Mouse (Mus musculus): ENCODE measurements around the gene Sez6l2. TPM values are rescaled to one million over a fixed set of nuclear protein-coding genes. Genes with fewer than 3 reads are reported as not detected.

The Sez6l2 gene
- polyA plus RNA-seq, 1 experiment from 2014 or later: 0.78 TPM

DNA sequence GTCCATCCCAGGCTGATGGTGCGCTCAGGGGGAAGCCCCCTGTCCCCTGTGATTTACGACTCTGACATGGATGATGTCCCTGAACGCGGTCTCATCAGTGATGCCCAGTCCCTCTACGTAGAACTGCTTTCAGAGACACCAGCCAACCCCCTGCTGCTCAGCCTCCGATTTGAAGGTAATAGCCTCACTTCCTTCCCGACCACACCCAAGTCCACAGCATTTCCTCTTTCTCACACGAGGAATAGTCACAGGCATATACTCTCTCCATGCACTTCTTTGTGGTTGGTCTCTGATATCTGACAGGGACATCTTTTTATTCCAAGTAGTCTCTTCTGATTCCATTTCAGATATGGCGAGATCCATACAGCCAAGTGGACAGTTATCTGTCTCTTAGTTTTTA is 9.4 kb downstream of the Sez6l2 start:
- DNase-seq (ENCODE audit: low spot score): no peak

DNA sequence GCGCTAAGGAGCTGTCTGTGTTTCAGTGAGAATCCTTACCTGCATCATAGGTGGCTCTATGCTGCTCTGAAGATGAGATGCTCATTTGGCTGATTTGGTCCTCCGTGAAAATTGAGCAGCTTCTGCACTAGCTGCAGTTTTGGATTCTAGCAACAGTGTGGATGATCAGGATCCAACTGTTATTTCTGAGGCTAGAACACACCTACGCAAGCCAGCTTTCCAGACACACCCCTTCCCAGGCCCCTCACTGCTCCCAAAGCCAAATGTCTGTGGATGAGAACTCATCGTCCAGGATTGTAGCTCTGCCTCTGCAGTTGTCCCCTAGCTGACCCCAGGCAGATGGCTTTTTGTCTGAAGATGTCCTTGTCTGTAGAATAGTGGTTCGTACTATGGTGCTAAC is 10.7 kb downstream of the Sez6l2 start:
- no peak for DNase-seq (ENCODE audit: low spot score)

DNA sequence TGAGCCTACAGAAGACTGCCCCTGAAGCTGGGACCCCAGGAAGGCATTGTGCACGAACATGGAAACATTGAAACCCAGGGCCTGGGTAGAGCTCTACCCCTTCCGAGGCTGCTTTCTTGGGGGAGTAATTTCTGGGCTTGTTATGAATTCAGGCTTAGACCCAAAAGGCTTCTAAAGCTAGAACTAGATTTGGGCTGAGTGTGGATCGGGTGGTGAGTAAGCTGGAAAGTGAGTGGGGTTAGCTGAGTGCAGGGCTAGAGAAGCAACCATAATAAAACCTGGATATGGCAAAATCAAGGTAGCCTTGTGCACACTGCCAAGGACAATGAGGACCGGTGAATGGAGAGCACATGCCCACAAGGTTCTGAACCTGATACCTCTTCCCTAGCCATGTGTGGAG is 11.6 kb downstream of the Sez6l2 start:
- no peak for DNase-seq (ENCODE audit: low spot score)

DNA sequence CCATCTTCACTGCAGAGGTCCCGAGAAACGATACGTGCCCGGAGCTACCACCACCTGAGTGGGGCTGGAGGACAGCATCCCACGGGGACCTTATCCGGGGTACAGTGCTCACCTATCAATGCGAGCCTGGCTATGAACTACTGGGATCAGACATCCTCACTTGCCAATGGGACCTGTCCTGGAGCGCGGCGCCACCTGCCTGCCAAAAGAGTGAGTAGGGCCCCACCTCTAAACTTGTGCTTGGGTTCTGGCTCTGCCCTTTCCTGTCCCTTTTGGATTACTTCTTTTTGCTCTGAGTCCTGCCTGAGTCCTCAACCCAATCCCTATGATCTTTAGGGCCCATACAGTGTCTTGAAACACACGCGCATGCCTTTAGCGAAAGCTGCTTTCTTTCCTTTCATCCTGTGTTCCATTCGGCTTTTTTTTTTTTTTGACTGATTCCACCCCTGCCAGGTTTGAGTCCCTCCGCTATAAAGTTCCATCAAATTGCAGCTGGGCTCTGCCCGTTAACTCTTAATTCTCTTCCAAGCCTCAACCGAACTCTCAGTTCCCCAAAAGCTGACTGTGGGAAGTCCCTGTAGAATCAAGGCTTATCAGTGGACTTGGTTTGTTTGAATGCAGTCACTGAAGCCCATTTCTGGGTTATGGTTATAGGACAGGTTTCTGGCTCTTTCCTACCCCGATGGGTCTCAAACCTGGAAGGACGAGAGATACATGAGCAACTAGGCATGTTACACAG is 13.4 kb downstream of the Sez6l2 start:
- DNase-seq (ENCODE audit: low spot score): peak; percentile 19

DNA sequence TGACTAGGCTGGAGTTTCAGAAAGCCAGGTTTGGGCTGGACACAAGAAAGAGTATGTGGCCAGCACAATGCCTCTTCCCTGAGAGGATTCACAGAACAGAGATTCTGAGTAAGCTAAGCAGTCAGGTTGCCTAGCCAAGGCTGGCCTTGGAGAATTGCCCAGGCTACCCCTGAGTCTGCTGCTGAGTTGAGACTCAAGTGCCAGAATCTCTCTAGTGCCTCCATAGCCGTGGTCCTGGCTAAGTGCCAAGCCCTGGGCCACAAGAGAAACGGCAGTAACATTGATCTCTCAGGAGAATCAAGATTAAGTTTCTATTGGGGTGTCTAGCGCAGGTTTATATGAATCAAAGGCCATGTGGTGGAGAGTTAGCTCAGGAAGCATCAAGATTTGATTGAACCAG is 15.2 kb downstream of the Sez6l2 start:
- DNase-seq (ENCODE audit: low spot score): no peak

DNA sequence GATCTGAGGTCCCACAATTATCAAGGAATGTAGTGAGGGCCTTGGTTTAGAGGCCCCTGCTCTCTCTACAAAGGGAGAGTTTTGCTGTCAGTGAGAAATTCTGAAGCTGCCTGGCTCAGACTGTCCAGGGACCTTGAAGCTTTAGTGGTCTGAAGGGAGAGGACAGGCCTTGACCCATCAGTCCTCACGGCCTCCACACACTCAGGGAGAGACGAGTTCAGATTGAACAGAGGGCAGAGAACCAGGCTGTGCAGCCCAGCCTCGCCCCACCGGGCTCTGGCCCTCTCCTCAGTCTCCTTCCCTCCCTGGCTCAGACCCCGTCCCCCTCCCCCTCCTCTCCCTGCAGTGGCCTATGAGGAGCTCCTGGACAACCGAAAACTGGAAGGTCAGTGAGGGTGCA is 17.0 kb downstream of the Sez6l2 start:
- DNase-seq (ENCODE audit: low spot score): no peak

DNA sequence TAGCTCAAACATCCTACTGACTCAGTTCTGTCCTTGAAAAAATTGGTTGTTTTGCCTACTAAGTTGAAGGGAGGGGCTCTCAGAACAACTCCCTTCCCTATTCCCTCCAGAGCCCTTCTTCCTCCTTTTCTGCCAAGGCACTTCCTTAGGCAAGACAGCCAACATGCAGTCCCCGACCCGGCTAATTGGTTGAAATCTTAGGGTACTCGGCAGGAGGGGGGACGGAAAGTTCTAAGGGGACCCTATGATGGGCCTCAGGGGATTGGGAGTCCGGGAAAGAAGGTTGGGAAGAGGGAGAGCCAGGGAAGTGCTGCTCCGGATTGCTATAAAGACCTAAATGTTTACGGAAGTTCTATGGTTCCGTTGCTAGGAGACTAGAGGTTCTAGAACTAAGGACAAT is 25.1 kb downstream of the Sez6l2 start:
- no peak for DNase-seq (ENCODE audit: low spot score)

DNA sequence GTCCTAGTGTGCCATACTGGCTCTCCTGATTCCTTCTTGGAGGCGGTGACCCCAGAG is 25.4 kb downstream of the Sez6l2 start, which contains the start of gene Cdipt:
Gene Cdipt (plus strand): TSS at position 22 of the 57 bp plus-strand sequence.
- DNase-seq (ENCODE audit: low spot score): no peak

DNA sequence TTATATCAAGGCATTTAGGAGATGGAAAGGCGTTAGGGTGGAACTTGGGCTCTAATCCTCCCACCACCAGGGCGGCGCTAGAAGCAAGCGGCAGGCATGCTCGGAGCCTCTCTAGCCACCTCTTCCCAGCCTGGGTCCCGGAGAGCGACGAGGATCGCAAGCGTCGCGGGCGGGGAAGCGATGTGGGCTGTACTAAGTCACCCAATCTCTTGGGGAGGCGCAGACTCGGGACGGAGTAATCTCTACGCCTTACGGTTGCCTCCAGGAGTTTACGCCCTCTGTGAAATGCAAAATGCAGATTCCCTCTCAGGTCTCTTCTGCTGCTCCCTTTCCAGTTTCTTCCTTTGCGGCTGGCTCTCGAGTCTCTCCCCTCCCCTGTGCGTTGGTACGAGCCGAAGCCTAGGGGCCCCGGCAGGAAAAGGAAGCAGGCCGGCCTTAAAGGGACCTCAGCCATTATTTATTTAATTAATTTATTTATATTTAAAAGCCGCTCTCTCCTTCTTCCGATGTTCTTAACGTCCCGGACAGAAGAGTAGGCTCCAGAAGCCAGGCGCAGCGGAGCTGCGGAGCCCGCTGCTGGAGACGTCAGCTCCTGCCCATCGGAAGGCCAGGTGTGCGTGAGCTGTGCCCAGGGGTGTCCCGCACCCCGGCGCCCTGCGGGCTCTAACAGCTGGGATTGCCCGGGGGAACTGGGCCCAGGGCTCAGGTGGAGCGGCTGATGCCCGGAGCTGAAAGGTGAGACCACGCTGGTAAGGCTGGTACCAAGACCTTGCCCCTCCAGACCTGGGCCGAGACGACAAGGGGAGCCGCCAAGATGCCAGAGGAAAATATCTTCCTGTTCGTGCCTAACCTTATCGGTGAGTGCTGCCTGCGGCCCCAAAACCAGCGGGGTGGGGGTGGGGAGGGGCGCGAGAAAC is 25.8 kb downstream of the Sez6l2 start, which contains the start of gene Cdiptos:
Gene Cdiptos (minus strand): TSS at position 149 of the 917 bp plus-strand sequence.
- DNase-seq (ENCODE audit: low spot score): peak; percentile 97

DNA sequence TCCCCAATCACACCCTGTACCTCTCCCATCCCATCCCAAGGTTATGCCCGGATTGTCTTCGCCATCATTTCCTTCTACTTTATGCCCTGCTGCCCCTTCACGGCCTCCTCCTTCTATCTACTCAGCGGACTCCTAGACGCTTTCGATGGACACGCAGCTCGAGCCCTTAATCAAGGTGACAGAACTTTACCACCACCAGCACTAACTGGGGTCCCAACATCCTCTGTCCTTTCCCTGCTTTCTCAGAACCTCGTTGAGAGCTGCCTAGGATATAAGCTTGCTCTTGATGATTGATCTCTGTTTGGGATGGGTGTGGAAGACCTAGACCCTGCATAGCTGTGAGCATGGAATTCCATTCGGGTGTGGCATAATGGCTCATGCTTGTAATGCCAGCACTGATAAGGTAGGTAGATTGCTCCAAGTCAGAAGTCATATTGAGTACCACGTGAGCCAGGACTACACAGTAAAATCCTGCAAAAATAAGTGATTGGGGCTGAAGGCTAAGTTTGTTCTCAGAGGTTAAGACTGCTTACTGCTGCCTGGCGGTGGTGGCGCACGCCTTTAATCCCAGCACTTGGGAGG is 26.6 kb downstream of the Sez6l2 start:
- no peak for DNase-seq (ENCODE audit: low spot score)

DNA sequence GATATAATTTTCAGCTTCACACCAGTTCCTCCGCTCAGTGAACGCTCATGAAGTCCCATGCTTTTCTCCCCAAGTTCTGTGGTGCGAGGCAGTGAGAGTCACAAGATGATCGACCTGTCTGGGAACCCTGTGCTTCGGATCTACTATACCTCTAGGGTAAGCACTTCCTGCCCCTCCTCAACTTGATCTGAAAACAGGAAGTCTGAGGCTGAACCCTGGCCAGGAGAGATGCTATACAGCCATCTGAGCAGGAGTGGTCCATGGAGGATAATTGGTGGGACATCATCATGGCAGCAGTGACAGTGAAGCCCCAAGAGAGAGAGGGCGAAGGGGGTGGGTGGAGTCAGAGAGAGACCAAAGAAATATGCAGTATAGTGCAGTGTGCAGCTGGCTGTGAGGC is 28.5 kb downstream of the Sez6l2 start:
- no peak for DNase-seq (ENCODE audit: low spot score)

DNA sequence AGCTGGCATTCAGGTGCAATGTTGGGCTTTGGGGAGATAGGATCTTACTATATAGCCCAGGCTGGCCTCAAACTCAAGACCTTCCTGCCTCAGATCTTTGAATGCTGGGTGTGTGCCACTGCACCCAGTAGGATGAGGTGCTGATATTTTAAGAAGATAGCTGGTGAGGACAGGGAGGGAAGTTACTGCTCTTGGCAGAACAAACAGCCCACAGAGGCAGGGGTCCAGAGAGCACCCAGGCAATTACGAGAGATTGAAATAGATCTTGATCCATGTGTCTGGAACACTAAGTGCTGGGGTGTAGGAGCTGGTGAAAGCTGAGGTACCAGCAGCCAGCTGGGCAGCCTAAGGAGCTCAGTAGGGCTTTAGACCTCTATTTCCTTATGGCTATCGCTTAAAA is 31.2 kb downstream of the Sez6l2 start:
- DNase-seq (ENCODE audit: low spot score): no peak

DNA sequence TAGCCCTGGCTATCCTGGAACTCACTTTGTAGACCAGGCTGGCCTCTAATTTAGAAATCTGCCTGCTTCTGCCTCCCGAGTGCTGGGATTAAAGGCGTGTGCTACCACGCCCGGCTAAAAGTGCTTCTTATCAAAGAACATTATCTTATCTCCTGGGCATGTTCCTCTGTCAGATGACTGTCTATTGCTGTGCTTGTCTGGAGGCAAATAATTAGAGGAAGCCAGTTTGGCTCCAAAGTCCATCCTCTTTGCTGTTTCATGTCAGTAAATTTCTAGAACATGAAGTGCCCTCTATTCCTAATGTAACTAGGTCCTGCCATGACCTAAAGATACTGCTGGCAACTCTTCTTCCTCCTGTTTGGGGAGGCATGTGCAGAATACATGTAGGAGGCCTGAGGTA is 31.7 kb downstream of the Sez6l2 start:
- no peak for DNase-seq (ENCODE audit: low spot score)

DNA sequence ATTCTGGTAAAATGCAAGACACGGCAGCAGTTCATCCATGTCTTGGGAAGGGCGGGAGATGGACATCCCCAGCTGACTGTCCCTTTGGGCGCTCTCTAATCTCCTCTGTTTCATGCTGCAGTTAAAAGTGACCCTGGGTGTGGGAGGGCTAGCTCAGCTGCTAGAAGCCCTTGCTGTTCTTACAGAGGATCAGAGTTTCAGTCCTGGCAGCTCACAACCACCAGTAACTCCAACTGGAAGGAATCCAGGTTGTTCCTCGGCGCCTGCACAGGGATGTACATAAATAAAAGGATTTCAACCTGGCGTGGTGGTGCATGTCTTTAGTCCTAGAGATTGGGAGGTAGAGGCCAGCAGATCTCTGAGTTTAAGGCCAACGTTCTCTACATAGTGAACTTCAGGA is 32.8 kb downstream of the Sez6l2 start:
- no peak for DNase-seq (ENCODE audit: low spot score)

DNA sequence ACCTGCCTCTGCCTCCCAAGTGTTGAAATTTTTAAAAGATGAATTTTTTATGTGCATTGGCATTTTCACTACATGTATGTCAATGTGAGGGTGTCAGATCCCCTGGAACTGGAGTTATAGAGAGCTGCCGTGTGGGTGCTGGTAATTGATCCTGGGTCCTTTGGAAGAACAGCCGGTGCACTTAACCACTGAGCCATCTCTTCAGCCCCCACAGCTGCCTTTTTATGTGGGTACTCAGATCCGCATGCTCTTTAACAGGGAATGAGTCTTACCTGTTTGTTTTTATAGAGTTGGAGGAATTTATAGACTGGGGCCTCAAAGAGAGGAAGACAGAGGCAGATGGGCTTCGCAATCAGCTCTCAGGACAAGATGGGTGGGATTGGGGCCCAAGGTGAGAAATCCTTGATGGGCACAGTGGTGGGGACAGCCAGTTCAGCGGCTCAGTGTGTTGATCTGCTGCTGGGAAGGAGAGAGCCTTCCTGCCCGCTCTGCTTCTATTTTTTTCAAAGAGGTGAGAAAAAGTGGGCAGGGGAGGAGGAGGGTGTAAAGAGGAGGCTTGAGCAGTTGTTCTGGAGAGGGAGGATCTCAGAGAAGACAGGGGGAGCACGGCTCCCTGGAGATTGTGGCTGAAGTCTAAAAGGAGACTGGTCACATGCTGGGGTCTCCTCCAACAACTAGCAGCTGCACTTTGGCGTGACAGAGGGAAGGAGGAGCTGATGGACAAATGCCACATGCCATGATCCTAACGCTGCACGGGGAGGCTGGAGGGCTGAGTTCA is 34.5 kb downstream of the Sez6l2 start:
- DNase-seq (ENCODE audit: low spot score): no peak

DNA sequence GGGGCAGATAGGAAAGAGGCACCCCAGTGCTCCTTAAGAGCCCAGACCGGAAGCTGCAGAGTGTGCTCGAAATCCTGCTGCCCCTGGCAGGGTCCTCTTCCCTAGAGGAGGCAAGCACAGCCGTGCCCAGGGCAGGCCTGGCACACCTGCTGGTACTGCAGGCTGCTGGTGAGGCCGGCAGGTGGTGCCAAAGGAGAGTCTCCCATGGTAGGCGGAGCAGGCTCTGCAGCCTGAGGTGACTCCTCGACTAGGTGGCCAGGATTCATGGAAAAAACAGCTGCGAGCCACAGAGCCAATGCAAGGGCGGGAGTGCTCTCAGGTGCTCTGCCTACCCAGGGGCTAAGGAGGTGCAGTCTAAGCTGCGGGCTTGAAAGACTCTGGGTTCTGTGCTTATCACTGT is 36.0 kb downstream of the Sez6l2 start:
- DNase-seq (ENCODE audit: low spot score): peak; percentile 32

DNA sequence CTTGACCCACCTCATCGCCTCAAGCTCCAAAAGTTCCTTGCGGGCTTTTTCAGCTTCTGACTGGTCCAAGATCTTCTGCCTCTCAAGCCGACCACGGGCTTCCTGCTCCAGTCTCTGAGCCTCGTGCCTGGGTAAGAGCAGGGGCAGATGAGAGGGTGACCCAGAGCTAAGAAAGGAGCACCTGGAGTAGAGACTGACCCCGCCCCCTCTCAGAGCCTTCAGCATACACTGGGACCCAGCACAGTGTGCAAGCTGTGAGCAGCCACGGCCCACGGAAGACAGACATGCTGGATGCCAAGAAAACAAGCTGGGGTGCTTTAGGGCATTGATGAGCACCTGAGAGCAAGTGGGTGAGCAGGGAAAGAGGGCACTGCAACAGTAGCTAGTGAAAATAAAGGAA is 38.5 kb downstream of the Sez6l2 start:
- DNase-seq (ENCODE audit: low spot score): no peak

DNA sequence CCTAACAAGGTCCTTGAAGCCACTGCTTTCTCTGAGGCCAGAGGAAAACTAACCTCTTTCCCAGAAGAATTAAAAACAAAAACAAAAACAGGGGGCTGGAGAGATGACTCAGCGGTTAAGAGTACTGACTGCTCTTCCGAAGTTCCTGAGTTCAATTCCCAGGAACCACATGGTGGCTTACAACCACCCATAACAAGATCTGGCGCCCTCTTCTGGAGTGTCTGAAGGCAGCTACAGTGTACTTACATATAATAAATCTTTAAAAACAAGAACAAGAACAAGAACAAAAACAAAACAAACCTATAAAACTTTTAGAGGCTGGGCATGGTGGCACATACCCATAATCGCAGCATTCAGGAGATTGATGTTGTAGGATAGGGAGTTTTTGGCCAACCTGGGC is 46.1 kb downstream of the Sez6l2 start:
- DNase-seq (ENCODE audit: low spot score): no peak

DNA sequence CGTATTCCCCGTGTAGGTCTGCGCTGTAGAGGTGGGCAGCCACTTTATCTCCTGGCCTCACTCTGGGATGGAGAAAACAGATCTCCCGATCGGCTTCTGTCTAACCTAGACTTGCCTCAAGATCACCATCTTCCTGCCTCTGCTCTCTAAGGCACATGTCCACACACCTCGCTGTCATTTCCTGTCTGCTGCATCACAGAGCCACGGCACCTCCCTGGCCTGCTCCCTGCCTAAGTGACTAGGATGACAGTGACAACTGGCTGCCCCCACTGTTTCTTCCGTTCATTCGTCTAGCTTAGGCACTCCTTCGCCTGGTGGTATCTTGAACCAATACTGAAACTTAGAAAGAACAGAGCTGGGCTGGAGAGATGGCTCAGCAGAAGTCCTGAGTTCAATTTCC is 49.2 kb downstream of the Sez6l2 start:
- DNase-seq (ENCODE audit: low spot score): peak; percentile 42

DNA sequence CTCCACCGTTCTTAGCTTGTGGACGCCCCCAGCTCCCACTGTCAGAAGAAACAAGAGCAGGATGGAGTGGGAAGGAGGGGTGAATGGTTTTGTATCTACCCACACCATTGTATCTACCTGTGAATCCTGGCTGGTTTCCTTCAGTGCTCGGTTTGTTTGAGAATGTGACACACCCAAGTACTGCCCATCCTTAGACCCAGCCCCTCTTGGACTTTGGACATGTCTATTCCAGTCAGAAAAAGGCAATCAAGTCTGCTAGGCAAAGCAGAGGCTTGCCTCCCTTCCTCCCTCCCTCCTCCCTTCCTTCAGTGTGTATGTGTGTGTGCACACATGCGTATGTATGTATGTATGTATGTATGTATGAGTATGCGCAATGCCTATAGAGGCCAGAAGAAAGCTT is 53.3 kb downstream of the Sez6l2 start:
- no peak for DNase-seq (ENCODE audit: low spot score)

DNA sequence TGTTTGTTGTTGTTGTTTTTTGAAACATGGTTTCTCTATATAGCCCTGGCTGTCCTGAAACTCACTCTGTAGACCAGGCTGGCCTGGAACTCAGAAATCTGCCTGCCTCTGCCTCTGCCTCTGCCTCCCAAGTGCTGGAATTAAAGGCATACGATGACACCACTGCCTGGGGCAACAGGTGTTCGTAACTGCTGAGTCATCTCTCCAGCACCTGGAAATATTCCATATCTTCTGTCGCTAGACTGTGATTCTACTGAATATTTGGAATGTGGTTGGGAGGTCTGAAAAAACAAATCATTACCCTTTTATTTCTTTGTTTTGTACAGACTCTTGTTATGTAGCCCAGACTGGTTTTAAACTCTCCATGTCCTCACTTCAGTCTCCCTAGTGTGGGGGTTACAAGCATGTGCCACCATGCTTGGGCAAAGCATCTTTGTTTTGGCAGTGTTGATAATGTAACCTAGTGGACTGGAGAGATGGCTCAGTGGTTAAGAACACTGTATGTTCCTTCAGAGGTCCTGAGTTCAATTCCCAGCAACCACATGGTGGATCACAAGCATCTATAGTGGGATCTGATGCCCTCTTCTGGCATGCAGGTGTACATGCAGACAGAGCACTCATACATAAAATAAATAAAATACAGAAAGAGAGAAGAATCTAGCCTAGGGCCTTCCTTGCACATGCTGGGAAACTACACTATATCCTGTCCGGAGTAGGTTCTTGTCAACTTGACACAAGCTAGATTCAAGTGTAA is 53.9 kb downstream of the Sez6l2 start:
- DNase-seq (ENCODE audit: low spot score): no peak

All from thymus, postnatal 0 days (tissue).